Mouse (Mus musculus) stomach, embryonic 16.5 days (tissue): ENCODE measurements at regions not wholly inside any gene's neighbourhood (a gene's known extent, or its start where the extent isn't known, plus 50 kb on each side); places are given as distances from the start of the nearest gene placed in this dataset.

Source experiments
- ATAC-seq: fragments of 200-750 bp; cut with Nextera tagmentation; 2 replicates; pipeline ENCODE4 v1.8.0; 2017; ENCODE audit warnings: moderate number of reproducible peaks, moderate TSS enrichment; ENCODE audit not compliant: insufficient read depth, low FRiP score
- H3K27ac ChIP-seq: fragments of 300-500 bp; sonication (generic); 2 replicates; pipeline ENCODE4 v1.5.1; 2014; ENCODE audit warnings: low read length
- H3K27me3 ChIP-seq: fragments of 300-500 bp; sonication (generic); 2 replicates; pipeline ENCODE4 v1.6.1; 2014; ENCODE audit warnings: low read length, control low read depth, mixed read lengths; ENCODE audit not compliant: control insufficient read depth, insufficient read depth
- H3K36me3 ChIP-seq: fragments of 300-500 bp; sonication (generic); 2 replicates; pipeline ENCODE4 v1.6.1; 2014; ENCODE audit warnings: low read length; ENCODE audit not compliant: control insufficient read depth, insufficient read depth
- H3K4me1 ChIP-seq: fragments of 300-500 bp; sonication (generic); 2 replicates; pipeline ENCODE4 v1.6.1; 2014; ENCODE audit warnings: low read length, control low read depth, mixed read lengths; ENCODE audit not compliant: control insufficient read depth, insufficient read depth
- H3K4me2 ChIP-seq: fragments of 300-500 bp; sonication (generic); 2 replicates; pipeline ENCODE4 v1.6.1; 2014; ENCODE audit warnings: low read depth, low read length, mixed read lengths
- H3K4me3 ChIP-seq: fragments of 300-500 bp; sonication (generic); replicated peaks from 2 replicates; pipeline ENCODE4 v1.5.1; 2014; ENCODE audit warnings: mild to moderate bottlenecking, low read length
- H3K9ac ChIP-seq: fragments of 300-500 bp; sonication (generic); 2 replicates; pipeline ENCODE4 v1.6.1; 2014; ENCODE audit warnings: low read length
- H3K9me3 ChIP-seq: fragments of 300-500 bp; sonication (generic); replicated peaks from 2 replicates; pipeline ENCODE4 v1.6.1; 2016; ENCODE audit warnings: low read length, control low read depth; ENCODE audit not compliant: control insufficient read depth
- WGBS: fragments of 180-500 bp; shearing (Covaris S2); extraction: QIAGEN DNeasy Blood & Tissue Kit; methylation state at CpG from one replicate; pipeline ENCODE4 v1.1.7; 2014; 5-methylcytosine and 5-hydroxymethylcytosine counted together

- Histone ChIP-seq H3K4me3 (no peak overlapping the region), H3K27me3 (no peaks in the 10 kb centered on the region), H3K9me3 (no peaks in the 10 kb centered on the region), H3K36me3 (no peaks in the 10 kb centered on the region), H3K9ac (no peak overlapping the region), H3K4me1 (no peaks in the 10 kb centered on the region), H3K4me2 (no peak overlapping the region), H3K27ac (no peak overlapping the region)
- 63% methylated on average over 4 of the region's 4 CpGs for WGBS
- no peak for ATAC-seq
Measured at GRCm38 (mm10) chr10:84075581-84075980, 352.9 kb downstream of the 1500009L16Rik start.

DNA sequence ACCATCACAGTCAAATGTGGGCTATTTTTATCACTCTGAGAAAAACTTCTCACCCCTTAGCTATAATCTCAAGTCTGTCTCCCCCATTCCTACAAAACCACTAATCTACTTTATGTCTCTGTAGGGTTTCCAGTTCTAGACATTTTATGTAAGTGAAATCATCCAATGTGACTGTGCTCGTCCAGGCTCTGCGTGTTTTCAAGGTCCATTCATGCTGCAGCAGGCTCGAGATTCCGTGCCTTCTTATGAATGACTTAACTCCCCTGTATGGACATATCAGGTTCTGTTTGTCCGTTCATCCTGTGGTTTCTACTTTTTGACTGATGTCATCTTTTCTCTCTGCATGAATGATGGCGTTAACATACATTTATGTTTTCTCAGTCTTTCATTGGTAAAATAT lies 357.6 kb downstream of the 1500009L16Rik start:
- H3K27me3 ChIP-seq = no peaks in the 10 kb centered on the region

GRCm38 (mm10) chr10:84081673-84082072 lies 358.7 kb downstream of the Nuak1 start:
- 28% methylated on average over 6 of the region's 6 CpGs for WGBS
- no peak for ATAC-seq
- H3K9me3 ChIP-seq = no peaks in the 10 kb centered on the region
- no peaks in the 10 kb centered on the region for H3K4me1 ChIP-seq
- H3K27me3 ChIP-seq = no peaks in the 10 kb centered on the region
- H3K4me2 ChIP-seq = no peak overlapping the region
- H3K36me3 ChIP-seq = no peaks in the 10 kb centered on the region
- no peak overlapping the region for H3K9ac ChIP-seq
- H3K4me3 ChIP-seq = no peak overlapping the region
- H3K27ac ChIP-seq = no peak overlapping the region

More for the DNA sequence above, 357.6 kb downstream of the 1500009L16Rik start:
- Histone ChIP-seq H3K9ac (no peak overlapping the region), H3K36me3 (no peaks in the 10 kb centered on the region), H3K4me1 (no peaks in the 10 kb centered on the region), H3K27ac (no peak overlapping the region), H3K4me2 (no peak overlapping the region), H3K9me3 (no peaks in the 10 kb centered on the region), H3K4me3 (no peak overlapping the region)
- no peak for ATAC-seq
- WGBS = 75% methylated on average over 6 of the region's 6 CpGs

- no peaks in the 10 kb centered on the region for H3K4me1 ChIP-seq
- H3K4me3 ChIP-seq = no peak overlapping the region
- no peak for ATAC-seq
- H3K36me3 ChIP-seq = no peaks in the 10 kb centered on the region
- no peak overlapping the region for H3K4me2 ChIP-seq
- 78% methylated on average over 5 of the region's 5 CpGs for WGBS
- H3K9ac ChIP-seq = no peak overlapping the region
- no peak overlapping the region for H3K27ac ChIP-seq
- no peaks in the 10 kb centered on the region for H3K27me3 ChIP-seq
- no peaks in the 10 kb centered on the region for H3K9me3 ChIP-seq
Measured at GRCm38 (mm10) chr10:84087528-84087927, 352.9 kb downstream of the Nuak1 start.

GRCm38 (mm10) chr10:84087929-84088328 lies 352.5 kb downstream of the Nuak1 start:
- Histone ChIP-seq H3K4me1 (no peaks in the 10 kb centered on the region), H3K27ac (no peak overlapping the region), H3K9ac (no peak overlapping the region), H3K9me3 (no peaks in the 10 kb centered on the region), H3K4me3 (no peak overlapping the region), H3K36me3 (no peaks in the 10 kb centered on the region), H3K27me3 (no peaks in the 10 kb centered on the region), H3K4me2 (no peak overlapping the region)
- 86% methylated on average over 3 of the region's 3 CpGs for WGBS
- ATAC-seq = no peak

- Histone ChIP-seq H3K4me2 (no peak overlapping the region), H3K4me3 (no peak overlapping the region), H3K9ac (no peak overlapping the region), H3K27me3 (no peaks in the 10 kb centered on the region), H3K9me3 (no peaks in the 10 kb centered on the region), H3K4me1 (no peaks in the 10 kb centered on the region), H3K27ac (no peak overlapping the region), H3K36me3 (no peaks in the 10 kb centered on the region)
- 77% methylated on average over 18 of the region's 18 CpGs for WGBS
- ATAC-seq = no peak
Measured at GRCm38 (mm10) chr10:84088799-84089778, 351.3 kb downstream of the Nuak1 start.

DNA sequence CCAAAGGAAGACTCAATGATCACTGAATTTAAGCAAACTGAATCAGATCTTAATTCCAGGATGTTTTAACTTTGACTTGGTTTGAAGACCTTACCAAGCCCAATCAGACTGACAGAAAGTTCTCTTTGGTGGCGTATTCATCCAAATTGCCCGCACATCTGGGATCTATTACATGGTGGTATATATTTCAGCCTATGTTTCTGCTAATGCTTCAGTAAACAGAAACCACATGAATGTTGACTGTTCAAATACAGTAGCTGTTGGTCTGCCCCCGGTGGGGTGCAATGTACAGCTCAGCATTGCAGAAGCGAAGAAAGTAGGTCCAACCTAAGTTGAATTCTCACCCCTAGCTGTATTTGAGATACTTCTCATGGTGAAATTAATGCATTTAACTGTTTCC lies 346.5 kb downstream of the Nuak1 start:
- H3K4me1 ChIP-seq = no peaks in the 10 kb centered on the region
- no peak overlapping the region for H3K4me2 ChIP-seq
- no peak overlapping the region for H3K9ac ChIP-seq
- no peaks in the 10 kb centered on the region; the same call in 1 of the 2 replicates for H3K9me3 ChIP-seq
- H3K4me3 ChIP-seq = no peak overlapping the region
- no peaks in the 10 kb centered on the region for H3K36me3 ChIP-seq
- H3K27me3 ChIP-seq = no peaks in the 10 kb centered on the region
- no peak overlapping the region for H3K27ac ChIP-seq
- 89% methylated on average over 4 of the region's 4 CpGs for WGBS
- no peak for ATAC-seq

- H3K4me1 ChIP-seq = no peaks in the 10 kb centered on the region
- WGBS = 38% methylated on average over 5 of the region's 5 CpGs
- no peak overlapping the region for H3K27ac ChIP-seq
- no peak overlapping the region for H3K4me2 ChIP-seq
- no peaks in the 10 kb centered on the region for H3K36me3 ChIP-seq
- no peak overlapping the region for H3K9ac ChIP-seq
- H3K9me3 ChIP-seq = no peaks in the 10 kb centered on the region; the same call in 1 of the 2 replicates
- no peak for ATAC-seq
- no peak overlapping the region for H3K4me3 ChIP-seq
- no peaks in the 10 kb centered on the region for H3K27me3 ChIP-seq
Measured at GRCm38 (mm10) chr10:84097196-84097595, 343.2 kb downstream of the Nuak1 start.

DNA sequence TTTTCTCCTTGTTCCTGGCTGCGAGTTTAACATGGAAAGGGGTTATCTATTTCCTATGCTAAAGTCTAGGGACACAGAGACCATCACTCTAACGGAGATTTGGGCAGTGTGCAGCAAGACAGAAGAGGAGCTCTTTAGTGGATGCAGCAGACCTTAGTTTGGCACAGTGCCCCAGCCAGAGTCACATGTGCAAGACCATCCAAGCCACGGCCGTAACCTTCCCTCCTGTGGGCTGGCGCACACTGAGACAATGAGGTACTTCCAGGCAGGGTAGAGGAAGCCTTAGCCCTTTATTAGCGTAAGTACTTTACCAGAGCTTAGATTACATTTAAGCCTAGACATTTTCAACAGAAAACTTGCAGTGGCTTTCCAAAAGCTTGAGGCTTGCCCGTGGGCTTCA lies 336.4 kb downstream of the Nuak1 start:
- no peak overlapping the region for H3K4me3 ChIP-seq
- no peak overlapping the region for H3K9ac ChIP-seq
- H3K36me3 ChIP-seq = no peaks in the 10 kb centered on the region
- WGBS = 66% methylated on average over 7 of the region's 7 CpGs
- H3K9me3 ChIP-seq = no peaks in the 10 kb centered on the region
- no peak overlapping the region for H3K4me2 ChIP-seq
- H3K27ac ChIP-seq = no peak overlapping the region
- no peak for ATAC-seq
- no peaks in the 10 kb centered on the region for H3K4me1 ChIP-seq
- H3K27me3 ChIP-seq = no peaks in the 10 kb centered on the region
